Mouse (Mus musculus): ENCODE results near the gene Zfp108. TPM values are rescaled to one million over a fixed set of nuclear protein-coding genes. Genes with fewer than 3 reads are reported as not detected.
"Not testable (repeated sequence)": the region's sequence is repeated elsewhere in the genome, so short reads cannot be mapped to it uniquely, and the experiment has no call there.

Zfp108 gene
- polyA plus RNA-seq, 1 experiment, result not detected

GRCm38 (mm10) chr7:24259306-24259999, 4.9 kb downstream of the Zfp108 start:
- H3K4me1 ChIP-seq (ENCODE audit: control insufficient read depth, insufficient read depth, low read length), result no peaks in the 10 kb centered on the region
- TF ChIP-seq CTCF (IDR thresholded peaks at IDR 0.05; ENCODE audit: control insufficient read depth, insufficient read depth, low read length), result no peak
- no peak for TF ChIP-seq POLR2A (IDR thresholded peaks at IDR 0.05; ENCODE audit: borderline replicate concordance, control insufficient read depth, low read depth, low read length)
- no peak overlapping the region for H3K4me3 ChIP-seq (replicated peaks; ENCODE audit: control insufficient read depth, low read depth, low read length)
- WGBS, result 87% methylated on average over 13 of the region's 13 CpGs
- no peak overlapping the region for H3K27ac ChIP-seq (ENCODE audit: control insufficient read depth, insufficient read depth, low read depth, low read length, poor library complexity)

- H3K4me1 ChIP-seq (ENCODE audit: control insufficient read depth, insufficient read depth, low read length), result no peaks in the 10 kb centered on the region
- 85% methylated on average over 4 of the region's 4 CpGs for WGBS
- TF ChIP-seq POLR2A (IDR thresholded peaks at IDR 0.05; ENCODE audit: borderline replicate concordance, control insufficient read depth, low read depth, low read length) (no peak), CTCF (IDR thresholded peaks at IDR 0.05; ENCODE audit: control insufficient read depth, insufficient read depth, low read length) (no peak)
- H3K4me3 ChIP-seq (replicated peaks; ENCODE audit: control insufficient read depth, low read depth, low read length), result no peak overlapping the region
- no peak overlapping the region for H3K27ac ChIP-seq (ENCODE audit: control insufficient read depth, insufficient read depth, low read depth, low read length, poor library complexity)
Observed at GRCm38 (mm10) chr7:24260000-24260312, 5.4 kb downstream of the Zfp108 start.

- no peaks in the 10 kb centered on the region for H3K4me1 ChIP-seq (ENCODE audit: control insufficient read depth, insufficient read depth, low read length)
- TF ChIP-seq POLR2A (IDR thresholded peaks at IDR 0.05; ENCODE audit: borderline replicate concordance, control insufficient read depth, low read depth, low read length), result no peak
- TF ChIP-seq CTCF (IDR thresholded peaks at IDR 0.05; ENCODE audit: control insufficient read depth, insufficient read depth, low read length), result no peak
- H3K27ac ChIP-seq (ENCODE audit: control insufficient read depth, insufficient read depth, low read depth, low read length, poor library complexity), result no peak overlapping the region
- no peak overlapping the region for H3K4me3 ChIP-seq (replicated peaks; ENCODE audit: control insufficient read depth, low read depth, low read length)
- WGBS, result 74% methylated on average over 24 of the region's 24 CpGs
Observed at GRCm38 (mm10) chr7:24268176-24269155, 13.9 kb downstream of the Zfp108 start.

DNA sequence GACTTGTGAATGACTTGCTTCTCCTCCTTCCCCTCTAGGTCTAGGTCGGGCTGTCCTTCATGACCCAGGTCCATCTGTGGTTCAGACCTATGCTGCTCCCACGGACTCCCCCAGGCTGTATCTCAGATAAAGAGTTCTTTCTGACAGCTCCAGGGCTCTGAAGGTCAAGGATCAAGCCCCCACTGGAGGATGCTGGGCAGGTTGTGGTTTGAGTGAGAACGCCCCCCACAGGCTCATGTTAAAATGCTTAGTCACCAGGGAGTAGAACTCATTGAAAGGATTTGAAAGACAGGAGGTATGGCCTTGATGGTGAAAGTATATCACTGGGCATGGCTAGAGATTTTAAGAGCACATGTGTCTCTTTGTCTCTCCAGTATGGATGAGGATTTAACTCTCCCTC, 14.7 kb downstream of the Zfp108 start:
- no peak for TF ChIP-seq POLR2A (IDR thresholded peaks at IDR 0.05; ENCODE audit: borderline replicate concordance, control insufficient read depth, low read depth, low read length)
- no peak for TF ChIP-seq CTCF (IDR thresholded peaks at IDR 0.05; ENCODE audit: control insufficient read depth, insufficient read depth, low read length)
- Histone ChIP-seq H3K4me3 (replicated peaks; ENCODE audit: control insufficient read depth, low read depth, low read length) (no peak overlapping the region), H3K4me1 (ENCODE audit: control insufficient read depth, insufficient read depth, low read length) (no peaks in the 10 kb centered on the region), H3K27ac (ENCODE audit: control insufficient read depth, insufficient read depth, low read depth, low read length, poor library complexity) (no peak overlapping the region)
- 79% methylated on average over 3 of the region's 3 CpGs for WGBS

- H3K4me1 ChIP-seq (ENCODE audit: control insufficient read depth, insufficient read depth, low read length), result no peaks in the 10 kb centered on the region
- H3K27ac ChIP-seq (ENCODE audit: control insufficient read depth, insufficient read depth, low read depth, low read length, poor library complexity), result no peak overlapping the region
- 42% methylated on average over 7 of the region's 7 CpGs for WGBS
- no peak overlapping the region for H3K4me3 ChIP-seq (replicated peaks; ENCODE audit: control insufficient read depth, low read depth, low read length)
- no peak for TF ChIP-seq CTCF (IDR thresholded peaks at IDR 0.05; ENCODE audit: control insufficient read depth, insufficient read depth, low read length)
- TF ChIP-seq POLR2A (IDR thresholded peaks at IDR 0.05; ENCODE audit: borderline replicate concordance, control insufficient read depth, low read depth, low read length), result no peak
Observed at GRCm38 (mm10) chr7:24269667-24270287, 15.2 kb downstream of the Zfp108 start.

DNA sequence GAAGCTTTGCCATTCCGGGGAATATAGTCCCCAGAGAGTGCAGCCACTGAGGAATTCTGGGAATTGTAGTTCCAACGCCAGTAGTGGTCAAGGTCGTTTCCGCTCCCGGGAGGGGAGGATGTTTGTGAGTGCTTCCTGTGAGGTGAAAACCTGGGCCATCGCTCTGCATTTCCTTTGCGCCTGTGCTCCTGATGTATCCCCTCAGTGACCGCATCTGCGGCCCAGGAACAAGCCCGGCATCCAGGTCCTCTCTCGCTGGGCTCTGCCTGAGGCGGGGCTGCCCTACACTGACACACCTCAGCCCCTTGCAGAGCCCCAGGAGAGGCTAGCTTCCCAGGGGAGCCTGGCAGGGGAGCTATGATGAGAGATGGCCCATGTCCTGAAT, 15.7 kb downstream of the Zfp108 start, which contains the start of gene Zfp93:
Zfp93 (plus strand) TSS at position 133 of the 385 bp plus-strand sequence.
- WGBS, result 1% methylated on average over 12 of the region's 12 CpGs

DNA sequence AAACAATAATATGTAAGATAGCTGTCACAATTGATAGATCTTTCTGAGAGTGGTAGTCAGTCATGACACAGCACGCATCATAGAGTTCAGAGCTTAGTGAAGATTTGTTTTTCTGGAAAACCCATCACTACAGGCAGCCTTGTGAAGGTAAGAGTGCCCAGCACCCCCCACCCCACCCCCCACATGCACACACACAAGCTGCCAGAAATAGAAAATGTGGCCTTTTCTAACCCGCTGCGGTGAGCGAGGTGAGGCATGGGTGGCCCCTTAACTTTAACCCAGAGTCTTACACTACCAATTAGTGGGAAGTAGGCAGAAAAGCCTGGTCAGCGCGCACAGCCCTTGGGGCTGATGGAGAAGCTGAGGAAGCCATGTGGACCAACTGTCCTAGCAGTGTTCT, 16.6 kb downstream of the Zfp108 start:
- 89% methylated on average over 6 of the region's 6 CpGs for WGBS
- TF ChIP-seq POLR2A (IDR thresholded peaks at IDR 0.05; ENCODE audit: borderline replicate concordance, control insufficient read depth, low read depth, low read length) (no peak), CTCF (IDR thresholded peaks at IDR 0.05; ENCODE audit: control insufficient read depth, insufficient read depth, low read length) (no peak)
- no peaks in the 10 kb centered on the region for H3K4me1 ChIP-seq (ENCODE audit: control insufficient read depth, insufficient read depth, low read length)
- H3K27ac ChIP-seq (ENCODE audit: control insufficient read depth, insufficient read depth, low read depth, low read length, poor library complexity), result no peak overlapping the region
- H3K4me3 ChIP-seq (replicated peaks; ENCODE audit: control insufficient read depth, low read depth, low read length), result no peak overlapping the region

More for the DNA sequence above, 15.7 kb downstream of the Zfp108 start, which contains the start of gene Zfp93:
- Histone ChIP-seq H3K4me1 (ENCODE audit: control insufficient read depth, insufficient read depth, low read length) (no peaks in the 10 kb centered on the region), H3K4me3 (replicated peaks; ENCODE audit: control insufficient read depth, low read depth, low read length) (peak within 1 kb of the TSS; percentile 60), H3K27ac (ENCODE audit: control insufficient read depth, insufficient read depth, low read depth, low read length, poor library complexity) (no peak within 1 kb of the TSS)
- TF ChIP-seq CTCF (IDR thresholded peaks at IDR 0.05; ENCODE audit: control insufficient read depth, insufficient read depth, low read length) (no peak), POLR2A (IDR thresholded peaks at IDR 0.05; ENCODE audit: borderline replicate concordance, control insufficient read depth, low read depth, low read length) (no peak)

- no peak overlapping the region for H3K4me3 ChIP-seq (replicated peaks; ENCODE audit: control insufficient read depth, low read depth, low read length)
- 78% methylated on average over 4 of the region's 4 CpGs for WGBS
- H3K27ac ChIP-seq (ENCODE audit: control insufficient read depth, insufficient read depth, low read depth, low read length, poor library complexity), result no peak overlapping the region
- H3K4me1 ChIP-seq (ENCODE audit: control insufficient read depth, insufficient read depth, low read length), result no peaks in the 10 kb centered on the region
- TF ChIP-seq POLR2A (IDR thresholded peaks at IDR 0.05; ENCODE audit: borderline replicate concordance, control insufficient read depth, low read depth, low read length) (no peak), CTCF (IDR thresholded peaks at IDR 0.05; ENCODE audit: control insufficient read depth, insufficient read depth, low read length) (no peak)
Observed at GRCm38 (mm10) chr7:24274456-24274855, 19.9 kb downstream of the Zfp108 start.

DNA sequence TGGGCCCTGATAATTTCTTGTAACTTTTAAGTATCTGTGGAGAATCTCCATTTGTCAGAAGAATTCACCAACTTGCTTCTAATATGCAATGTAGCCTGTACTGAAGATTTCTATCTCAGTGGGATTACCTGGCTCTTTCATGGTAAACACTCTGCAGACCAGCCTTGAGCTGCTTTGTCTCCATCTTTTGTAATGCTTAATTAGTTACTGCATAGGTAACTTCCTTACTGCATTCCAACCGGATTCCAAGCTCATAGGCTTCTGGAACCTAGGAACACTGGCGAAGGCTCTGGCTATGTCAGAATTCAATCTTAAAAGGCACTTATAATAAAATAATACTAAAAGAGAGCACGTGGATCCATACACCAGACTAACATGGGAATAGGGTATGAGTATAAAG, 24.2 kb downstream of the Zfp108 start:
- H3K27ac ChIP-seq (ENCODE audit: control insufficient read depth, insufficient read depth, low read depth, low read length, poor library complexity); H3K4me1 ChIP-seq (ENCODE audit: control insufficient read depth, insufficient read depth, low read length); H3K4me3 ChIP-seq (replicated peaks; ENCODE audit: control insufficient read depth, low read depth, low read length): not testable (repeated sequence)
- 75% methylated on average over 3 of the region's 3 CpGs for WGBS

Measured in bone marrow, adult 2 months (tissue).